Mouse (Mus musculus) T-helper 2 cell (primary cell): ENCODE results near the gene Cdh26.

Source experiments
- in situ Hi-C: fragments of 300-600 bp; cut with MboI, MseI; formaldehyde crosslinking; loops from one replicate; pipeline ENCODE4 v1.15.1; 2025; ENCODE audit warnings: high pct_unique_total_duplicates

The Cdh26 gene

DNA sequence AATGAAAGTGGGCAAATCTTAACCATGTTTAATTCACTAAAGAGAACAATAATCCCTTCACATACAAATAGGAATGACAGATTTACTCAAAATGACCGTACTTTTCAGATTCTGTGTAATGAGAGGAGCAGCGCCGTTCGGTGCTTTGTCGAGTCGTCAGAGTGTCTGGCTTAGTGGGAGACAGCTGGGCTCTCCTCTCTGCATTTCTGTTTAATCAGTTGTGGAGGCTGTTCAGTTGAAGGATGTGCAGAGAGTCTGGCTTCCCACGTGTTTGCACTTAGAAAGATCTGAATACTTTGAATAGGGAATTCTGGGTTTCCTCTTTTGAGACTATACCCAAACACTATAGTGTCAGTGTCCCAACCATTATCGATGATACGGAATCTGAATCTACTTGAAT is 7.0 kb downstream of the Cdh26 start:
- in situ Hi-C loops, result no loop called here

DNA sequence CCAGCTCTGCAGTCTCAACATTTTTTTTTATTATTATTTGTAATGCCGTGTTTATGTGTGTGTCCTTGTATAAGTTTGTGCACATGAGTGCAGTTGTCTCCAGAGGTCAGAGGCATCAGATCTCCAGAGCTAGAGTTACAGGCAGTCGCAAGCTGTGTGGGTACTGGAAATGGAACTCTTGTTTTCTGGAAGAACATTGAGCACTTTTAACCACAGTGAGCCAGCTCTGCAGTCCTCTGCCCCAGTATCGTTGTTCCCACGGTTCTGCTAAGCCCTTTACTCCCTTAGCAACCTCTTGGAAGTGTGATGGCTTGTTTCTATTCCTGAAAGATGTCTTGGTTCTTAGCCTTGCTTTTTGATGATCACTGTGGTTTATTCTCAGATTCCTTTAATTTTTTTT is 19.1 kb downstream of the Cdh26 start:
- in situ Hi-C loops, result no loop called here

DNA sequence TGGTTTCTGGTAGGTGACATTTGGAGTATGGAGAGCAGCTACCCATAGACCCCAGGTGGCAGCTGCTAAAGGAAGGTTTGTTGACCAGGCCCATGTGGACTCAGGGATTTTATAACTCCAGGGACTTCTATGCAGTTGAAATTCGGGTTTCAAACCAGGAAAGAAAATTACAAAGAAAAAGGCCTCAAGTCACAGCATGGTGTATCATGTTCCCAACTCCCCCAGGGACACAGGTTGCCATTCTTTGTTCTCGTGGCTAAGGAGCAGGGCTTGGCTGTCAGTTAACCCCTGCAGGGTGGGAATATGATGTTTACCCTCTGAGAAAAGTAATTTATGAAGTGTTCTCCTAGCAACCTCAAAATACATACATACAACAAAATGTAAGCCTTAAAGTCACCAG is 19.9 kb downstream of the Cdh26 start:
- in situ Hi-C loops, result no loop called here

DNA sequence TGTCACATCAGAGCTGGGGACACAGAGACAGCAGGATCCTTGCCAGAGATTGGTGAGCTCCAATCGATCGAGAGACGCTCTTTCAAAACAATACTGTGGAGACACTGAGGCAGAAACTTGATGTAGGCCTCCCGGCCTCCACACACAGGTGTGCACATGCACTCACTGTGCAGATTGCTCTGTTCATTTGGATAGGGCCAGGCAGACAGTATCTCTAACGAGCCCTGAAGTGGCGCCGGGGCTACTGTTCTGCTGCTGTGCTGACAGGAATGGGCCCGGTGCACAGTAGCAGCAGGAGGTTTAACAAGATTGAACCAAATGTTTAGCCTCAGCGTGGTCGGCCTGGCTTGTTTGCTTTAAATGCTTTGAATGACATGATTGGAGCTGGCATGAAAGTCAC is 20.6 kb downstream of the Cdh26 start:
- in situ Hi-C loops, result no loop called here

DNA sequence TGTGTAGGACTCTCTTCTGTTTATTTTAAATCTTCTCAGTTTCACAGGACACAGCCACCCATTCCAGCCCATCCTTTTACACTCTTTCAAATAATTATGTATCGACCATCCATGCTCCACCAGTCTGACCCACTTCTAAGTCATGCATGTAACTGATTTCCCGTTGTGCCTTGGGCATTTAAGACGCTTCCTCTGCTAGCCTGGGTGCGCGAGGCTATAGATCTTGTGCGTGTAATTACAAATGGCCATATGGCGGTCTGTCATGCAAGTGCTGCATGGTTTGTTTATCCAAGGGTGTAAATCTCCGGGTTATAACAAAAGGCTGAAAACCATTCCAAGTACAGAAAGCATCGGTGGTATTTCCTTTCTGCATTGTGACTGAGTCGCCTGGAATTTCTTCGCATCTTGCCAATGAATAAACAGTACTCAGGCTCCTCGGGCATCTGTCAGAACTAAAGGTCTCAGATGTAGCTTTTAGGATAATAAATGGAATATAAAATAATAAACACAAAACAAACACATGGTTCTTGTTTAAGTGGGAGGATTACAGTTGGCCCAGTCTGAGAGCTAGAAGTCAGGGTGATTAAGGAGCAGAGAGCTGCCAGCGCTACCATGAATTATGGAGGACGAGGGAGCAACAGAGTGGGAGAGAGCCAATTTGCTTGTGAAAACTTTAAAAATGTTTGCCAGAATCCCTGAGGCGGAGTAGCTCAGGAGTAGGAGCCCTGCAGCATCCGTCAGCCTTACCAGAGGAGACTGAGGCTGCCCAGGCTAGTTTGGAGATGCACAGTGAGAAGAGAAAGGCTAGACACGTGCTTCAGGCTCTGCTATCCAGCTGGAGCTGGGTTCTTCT is 24.6 kb downstream of the Cdh26 start:
- in situ Hi-C loops, result no loop called here

DNA sequence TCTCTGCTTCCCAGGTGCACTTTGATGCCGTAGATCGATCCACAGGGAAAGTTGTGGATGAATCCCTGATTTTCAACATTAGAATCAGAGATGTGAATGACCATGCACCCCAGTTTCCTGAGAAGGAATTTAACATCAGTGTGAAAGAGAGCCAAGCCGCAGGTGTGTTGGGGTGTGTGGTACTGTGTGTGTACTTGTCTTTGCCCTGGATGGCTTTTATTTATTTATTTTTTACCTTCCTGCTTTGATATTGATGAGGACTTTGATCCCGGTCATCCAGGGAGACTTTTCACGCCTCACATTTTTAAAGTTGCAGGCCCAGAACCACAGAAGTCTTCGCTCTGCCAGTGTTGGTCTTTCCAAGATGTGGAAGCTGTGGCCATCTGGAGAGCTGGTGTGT is 27.1 kb downstream of the Cdh26 start:
- in situ Hi-C loops, result no loop called here

DNA sequence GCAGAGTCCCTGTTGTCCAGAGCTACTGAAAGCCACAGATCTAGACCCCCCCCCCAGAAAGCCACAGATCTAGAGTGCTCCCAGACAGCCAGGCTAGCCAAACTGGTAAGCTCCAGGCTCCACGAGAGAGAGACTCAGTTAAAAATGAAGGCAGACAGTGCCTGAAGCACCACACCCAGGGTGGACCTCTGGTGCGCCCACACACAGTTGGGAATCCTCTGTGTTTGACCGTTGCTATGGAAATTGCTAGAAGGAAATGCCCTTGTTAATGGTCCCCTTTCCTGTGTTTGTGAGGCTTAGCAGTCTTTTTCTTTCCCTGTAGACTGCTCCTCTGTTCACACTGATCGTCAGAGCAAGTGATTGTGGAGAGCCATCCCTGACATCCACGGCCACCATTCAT is 30.0 kb downstream of the Cdh26 start:
- in situ Hi-C loops, result no loop called here

DNA sequence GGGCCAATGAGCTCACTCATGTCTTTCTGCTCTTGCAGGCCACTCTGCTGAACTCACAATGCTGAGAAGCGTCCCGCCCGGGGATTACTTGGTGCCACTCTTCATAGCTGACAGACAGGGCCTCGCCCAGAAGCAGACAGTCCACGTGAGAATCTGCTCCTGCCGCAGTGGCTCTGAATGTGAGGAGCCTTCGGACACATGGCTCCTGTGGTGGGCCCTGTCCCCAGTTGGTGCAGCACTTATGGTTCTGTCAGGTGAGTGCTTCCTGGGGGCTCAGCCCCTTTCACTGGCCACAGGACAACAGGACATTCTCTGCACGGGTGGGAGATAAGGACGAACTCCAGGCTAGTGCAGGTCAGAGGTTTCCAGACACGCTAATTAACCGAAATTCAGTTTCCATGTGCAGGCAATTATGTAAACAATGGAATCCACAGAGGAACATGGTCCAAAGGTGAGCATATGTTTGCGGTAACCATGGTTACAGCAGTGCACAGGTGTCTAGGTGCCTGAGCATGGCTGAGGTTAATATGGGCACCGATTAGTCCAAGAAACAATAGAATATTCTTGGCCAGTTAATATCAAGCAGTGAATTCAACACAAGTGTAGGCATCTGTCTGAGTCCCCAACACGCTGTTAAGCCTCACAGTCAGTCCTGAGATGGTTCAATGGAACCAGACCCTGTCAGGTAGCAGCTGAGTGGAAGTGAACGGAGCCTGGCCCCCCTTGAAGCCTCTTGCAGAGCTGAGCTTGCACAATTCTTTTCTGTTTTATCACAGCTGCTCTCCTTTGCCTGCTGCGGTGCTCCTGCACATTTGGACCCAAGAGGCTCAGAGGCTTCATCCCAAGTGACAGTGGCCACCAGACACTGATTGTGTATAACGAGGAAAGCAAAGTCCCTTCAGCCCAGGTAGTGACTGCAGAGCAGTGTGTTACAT is 41.5 kb downstream of the Cdh26 start:
- in situ Hi-C loops, result no loop called here

DNA sequence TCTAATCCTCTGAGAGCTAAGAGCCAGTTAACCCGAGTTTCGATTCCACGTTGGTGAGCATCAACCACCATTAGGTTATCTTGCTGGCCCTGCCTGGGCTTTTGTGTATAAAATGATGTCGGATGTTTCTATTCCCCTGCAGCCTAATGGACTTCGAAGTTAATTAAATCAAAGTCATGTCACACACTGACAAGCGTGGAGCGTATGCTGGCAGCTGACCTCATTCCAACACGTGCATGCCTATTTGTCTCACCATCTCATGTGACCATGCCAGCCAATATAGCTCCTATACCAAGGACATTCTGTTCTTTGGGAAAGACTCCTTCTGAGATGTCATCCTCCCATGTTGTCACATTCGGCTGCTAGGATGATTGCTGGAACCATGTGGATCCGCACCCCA is 43.6 kb downstream of the Cdh26 start:
- in situ Hi-C loops, result no loop called here

DNA sequence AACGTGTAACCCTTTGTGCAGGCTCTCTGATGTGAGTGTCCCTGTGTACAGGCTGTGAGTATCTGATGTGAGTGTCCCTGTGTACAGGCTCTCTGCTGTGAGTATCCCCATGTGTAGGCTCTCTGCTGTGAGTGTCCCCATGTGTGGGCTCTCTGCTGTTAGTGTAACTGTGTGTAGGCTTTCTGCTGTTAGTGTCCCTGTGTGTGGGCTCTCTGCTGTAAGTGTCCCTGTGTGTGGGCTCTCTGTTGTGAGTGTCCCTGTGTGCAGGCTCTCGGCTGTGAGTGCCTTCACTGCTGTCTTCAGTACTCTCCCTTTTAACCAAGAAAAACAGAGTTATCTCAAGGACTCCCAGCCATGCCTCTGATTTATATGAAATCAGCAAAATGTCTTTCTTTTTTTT is 46.9 kb downstream of the Cdh26 start:
- in situ Hi-C loops, result no loop called here

DNA sequence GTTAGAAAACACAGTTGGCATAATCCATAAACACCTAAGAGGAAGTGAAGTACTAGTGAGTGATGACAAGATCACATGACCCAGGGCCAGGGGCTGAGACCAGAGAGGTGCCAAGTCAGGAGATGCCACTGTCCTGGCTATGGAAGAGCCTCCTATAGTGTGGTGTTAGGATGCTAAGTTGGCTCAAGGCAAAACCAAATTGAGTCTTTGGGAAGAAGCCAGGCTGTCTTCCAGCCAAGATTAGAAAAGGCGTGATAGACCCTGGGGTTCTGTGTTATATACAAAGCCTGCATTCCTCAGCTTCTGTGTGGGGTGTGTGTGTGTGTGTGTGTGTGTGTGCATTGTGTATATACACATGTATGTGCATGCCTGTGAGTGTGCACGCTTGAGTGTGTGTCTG is 48.7 kb downstream of the Cdh26 start:
- in situ Hi-C loops, result no loop called here

DNA sequence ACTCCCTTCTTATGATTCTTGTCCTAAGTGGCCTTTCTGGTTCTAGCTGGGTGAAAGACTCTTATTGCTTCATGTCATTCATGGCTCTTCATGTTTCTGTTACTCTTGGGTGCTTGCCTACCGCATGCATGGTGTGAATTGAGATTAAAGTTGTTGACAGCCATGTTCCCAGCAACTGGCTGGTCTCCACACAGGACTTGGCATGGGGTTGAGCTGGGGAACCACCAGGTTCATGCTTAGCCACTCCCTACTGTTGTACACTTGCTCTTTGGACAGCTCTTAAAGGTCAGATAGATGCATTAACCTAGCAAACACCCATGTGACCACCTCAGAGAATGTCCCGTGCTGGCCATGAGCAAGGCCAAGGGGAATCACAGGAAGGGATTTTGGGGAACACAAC is 50.6 kb downstream of the Cdh26 start:
- in situ Hi-C loops, result no loop called here

DNA sequence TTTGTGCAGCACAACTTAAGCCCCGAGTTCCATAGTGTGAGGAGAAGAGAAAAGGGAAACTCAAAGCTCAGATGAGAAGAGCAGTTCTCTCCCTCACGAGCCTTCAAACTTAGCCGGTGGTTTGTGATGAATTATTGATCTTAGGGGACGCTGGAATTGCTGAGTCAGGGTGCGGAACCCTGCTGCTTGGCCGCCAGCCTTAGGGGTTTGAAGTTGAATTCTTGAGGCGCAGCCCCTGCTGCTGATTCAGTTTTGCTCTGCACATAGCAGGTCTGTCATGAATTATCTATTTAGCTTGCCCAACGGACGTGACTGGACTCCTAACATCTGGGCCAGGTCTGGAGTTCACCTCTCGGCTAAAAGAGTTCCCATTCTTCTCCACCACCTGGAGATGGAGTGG is 53.1 kb downstream of the Cdh26 start:
- in situ Hi-C loops, result no loop called here

DNA sequence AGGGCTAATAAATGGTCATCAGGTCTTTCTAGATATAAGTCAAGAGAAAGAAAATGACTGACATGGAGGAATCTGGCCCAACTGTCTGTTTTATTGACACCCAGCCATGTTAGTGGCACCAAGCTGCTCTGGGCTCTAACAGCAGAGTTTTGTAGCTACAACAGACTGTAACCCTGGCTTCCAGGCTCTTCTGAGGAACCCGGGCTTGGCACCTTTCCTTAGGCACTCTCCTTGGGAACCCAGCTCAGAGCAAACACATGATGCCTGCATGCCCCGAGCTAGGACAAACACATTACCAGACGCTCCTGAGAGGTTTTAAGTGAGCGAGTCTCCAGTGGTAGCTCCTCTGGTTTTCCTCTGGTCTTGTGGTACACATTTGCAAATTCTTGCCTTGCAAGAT is 57.9 kb downstream of the Cdh26 start:
- in situ Hi-C loops, result no loop called here

DNA sequence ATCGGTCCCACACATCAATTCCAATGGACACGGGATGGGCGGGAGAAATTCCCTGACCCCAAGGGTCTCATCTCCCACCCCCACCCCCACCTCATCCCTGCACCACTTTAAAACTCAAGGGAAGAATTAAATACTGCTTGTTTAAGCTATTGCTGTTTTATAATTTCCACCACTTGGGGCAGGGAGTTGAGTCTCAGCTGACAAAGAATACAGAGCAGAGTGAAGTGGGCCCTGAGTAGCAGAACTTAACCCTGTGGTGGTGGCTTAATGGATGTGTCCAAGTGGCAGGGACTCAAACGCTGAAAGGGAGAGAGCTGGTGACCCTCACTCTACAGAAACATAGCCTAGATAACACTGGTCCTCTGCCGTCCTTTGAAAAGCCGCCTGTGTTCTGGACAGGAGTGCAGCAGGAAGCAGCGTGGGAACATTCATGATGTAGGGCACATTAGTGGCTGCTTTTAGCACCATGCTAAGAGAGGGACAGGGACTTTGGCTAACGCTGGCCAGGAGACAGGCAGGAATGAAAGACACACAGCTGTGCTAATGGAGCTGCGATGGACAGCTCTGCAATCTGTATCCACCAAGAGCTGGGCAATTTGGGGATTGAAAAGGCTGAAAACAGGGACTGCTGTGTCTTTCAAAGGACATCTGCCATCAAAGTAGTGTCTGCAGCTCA is 60.1 kb downstream of the Cdh26 start:
- in situ Hi-C loops, result no loop called here

DNA sequence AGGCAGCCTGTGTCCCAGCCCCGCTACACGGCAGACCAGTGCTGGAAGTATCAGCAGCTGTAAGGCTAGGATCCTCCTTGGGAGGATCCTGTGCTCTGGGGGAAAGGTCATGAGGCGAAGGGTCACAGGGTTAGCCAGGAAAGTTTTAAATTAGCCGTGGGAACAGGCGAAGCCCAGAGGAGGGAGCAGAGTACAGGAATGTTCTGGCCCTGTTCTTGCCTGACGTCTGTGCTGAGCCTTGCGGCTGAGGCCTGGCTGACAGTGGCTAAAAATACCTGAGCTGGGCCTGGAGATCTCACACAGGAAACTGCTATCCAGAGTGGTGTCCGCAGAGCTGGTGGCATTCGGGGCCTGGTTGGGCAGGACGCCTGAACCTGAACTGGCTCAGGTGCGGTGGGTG is 63.7 kb downstream of the Cdh26 start:
- in situ Hi-C loops, result no loop called here

DNA sequence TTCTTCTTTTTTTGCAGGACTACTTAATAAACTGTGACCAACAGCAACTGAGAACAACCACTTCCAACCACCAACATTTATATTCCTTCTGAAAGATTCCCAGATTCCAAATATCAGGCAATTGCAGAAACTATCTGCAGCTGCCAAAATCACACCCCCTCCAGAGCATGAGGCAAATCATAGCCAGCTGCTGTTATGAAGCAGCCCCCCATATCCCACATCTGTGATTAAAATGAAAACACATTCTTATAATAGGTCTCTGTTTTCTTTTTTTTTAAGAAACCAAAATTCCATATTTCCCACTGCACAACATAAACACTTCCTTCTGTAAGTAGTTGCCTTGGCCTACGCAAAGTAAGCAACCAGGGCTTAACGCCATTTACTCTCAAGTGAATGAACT is 65.5 kb downstream of the Cdh26 start:
- in situ Hi-C loops, result no loop called here

DNA sequence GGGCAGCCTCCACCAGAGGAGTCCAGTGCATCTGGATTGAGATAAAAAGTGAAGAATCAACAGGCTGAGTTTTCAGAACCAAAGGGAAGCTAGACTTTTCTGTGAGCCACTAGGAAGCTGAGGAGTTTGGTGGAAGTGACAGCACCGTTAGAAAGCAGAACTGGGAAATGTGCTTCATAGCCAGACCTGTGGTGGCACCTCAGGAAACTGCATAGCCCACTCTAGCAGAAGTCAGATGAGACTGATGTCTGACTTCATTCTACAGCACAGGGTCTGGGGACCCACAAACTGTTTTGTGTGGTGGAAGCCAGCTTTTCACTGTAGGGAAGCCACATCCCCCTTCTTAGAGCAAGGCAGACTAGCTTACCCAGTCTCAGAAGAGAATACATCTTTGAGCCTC is 67.6 kb downstream of the Cdh26 start:
- in situ Hi-C loops, result no loop called here

DNA sequence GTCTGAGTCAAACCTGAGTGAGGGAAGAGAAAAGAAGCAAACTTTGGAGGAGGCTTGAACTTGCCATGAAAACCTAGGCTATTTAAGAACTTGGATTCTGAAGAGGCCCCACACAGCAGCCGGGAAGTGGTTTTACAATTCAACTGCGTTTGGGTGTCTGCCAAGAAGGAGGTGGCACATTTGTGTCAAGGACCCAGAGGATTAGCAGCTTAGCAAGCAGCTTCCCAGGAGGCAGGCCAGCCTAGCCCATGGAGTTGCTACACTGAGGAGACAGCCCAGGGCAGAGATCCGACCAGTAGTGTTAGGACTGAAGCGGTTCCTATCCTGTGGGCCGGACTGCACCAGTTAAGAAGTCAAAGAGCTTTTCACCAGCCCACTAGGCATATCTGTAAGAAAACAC is 68.1 kb downstream of the Cdh26 start:
- in situ Hi-C loops, result no loop called here

DNA sequence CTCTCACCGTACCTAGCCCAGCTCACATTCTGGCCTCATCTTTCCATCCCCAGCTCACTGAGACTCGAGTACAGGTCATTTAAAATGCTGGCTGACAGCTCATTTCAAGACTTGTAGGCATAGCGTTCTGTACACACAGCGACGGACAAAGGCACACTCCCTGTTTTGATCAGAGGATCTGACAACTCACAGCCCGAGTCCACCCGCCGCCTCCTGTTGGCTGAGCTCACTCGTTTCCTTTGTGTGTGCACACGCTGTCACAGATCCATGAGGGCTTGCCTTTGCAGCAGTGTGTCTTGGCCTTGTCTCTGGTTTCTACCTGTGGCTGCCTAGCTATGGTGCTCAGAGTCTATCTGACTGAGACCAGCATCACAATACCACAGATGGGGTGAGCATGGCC is 72.1 kb downstream of the Cdh26 start:
- in situ Hi-C loops, result no loop called here

DNA sequence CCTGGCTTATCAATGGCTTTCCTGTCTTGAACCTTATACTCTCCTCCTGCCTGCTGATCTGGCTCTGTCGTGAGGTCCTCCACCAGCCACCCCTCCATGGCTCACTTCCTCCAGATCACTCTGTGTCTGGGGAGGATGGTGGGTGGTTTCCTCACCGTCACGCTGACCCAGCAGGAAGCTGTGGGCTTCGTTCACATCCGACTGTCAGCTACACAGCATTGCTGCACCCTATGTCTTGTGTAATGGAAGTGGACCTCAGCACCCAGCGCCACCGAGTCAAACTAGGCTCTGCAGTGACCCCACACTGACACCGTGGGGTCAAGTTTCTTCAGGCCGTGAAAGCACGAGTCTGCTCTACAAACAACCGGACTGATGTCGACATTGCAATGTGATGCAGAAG is 75.7 kb downstream of the Cdh26 start:
- in situ Hi-C loops, result no loop called here

DNA sequence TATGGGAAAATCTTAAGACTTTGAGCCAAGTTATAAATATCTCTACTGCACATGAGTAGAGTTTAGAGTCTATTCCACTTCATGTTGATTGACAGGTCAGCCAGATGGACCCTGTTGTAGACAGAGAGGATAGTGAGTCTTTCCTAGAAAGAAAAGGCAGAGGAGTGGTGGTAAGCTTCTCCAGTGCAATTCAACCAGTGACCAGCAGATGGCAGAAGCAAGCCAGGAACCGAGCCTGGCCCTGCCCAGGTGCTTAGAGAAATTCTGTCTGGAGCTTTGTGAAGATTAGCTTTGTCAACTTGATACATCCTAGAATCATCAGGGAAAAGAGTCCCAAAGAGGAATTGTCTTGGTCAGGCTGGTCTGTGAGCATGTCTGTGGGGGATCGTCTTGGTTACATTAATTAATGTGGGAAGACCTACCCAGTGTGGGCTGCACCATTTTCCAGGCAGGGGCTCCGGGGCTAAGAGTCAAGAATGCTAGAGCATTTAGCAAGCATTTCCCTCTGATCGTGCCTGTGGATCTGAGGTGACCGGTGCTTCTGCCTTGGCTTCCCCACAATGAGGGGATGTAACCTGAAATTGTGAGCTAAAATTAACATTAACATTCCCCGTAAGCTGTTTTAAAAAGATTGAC is 77.2 kb downstream of the Cdh26 start:
- in situ Hi-C loops, result no loop called here
